Mouse (Mus musculus) common myeloid progenitor, adult 5-6 weeks (primary cell): Measurements from ENCODE around the gene Rrnad1. TPM values are rescaled to one million over a fixed set of nuclear protein-coding genes. Genes with fewer than 3 reads are reported as not detected.
"Not testable (repeated sequence)": the region's sequence is repeated elsewhere in the genome, so short reads cannot be mapped to it uniquely, and the experiment has no call there.

Source experiments
- ATAC-seq: replicated peaks from 2 replicates; pipeline ENCODE4 v1.8.0; 2016; ENCODE audit warnings: low read depth, mild to moderate bottlenecking, moderate TSS enrichment, inconsistent platforms; ENCODE audit not compliant: poor library complexity, severe bottlenecking
- total RNA-seq: library from RNA; stranded (forward); fragments of 200-1000, 187-1606 nt; gene quantifications from 2 replicates; pipeline ENCODE4 v1.2.3, GENCODE M21; 2017

Gene Rrnad1
- total RNA-seq, 1 experiment from 2014 or later = 13.5 TPM

DNA sequence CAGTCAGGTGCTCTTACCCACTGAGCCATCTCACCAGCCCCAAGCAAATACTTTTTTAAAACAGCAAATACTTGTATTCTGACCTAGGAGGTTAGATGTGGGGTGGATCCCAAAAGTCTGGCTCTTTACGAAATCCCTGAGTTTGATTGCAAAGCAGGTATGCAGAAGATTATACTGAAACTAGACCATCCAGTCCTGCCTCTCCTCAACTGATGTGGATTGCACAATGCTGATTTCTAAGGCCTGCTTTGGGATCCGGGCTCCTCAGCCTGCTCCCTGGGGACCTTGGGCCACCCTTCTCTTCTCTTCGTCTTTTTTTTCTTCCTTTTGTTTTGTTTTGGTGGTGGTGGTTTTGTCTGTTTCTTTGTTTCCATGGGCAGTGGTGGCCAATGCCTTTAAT, 39.0 kb downstream of the Rrnad1 start:
- ATAC-seq = no peak

DNA sequence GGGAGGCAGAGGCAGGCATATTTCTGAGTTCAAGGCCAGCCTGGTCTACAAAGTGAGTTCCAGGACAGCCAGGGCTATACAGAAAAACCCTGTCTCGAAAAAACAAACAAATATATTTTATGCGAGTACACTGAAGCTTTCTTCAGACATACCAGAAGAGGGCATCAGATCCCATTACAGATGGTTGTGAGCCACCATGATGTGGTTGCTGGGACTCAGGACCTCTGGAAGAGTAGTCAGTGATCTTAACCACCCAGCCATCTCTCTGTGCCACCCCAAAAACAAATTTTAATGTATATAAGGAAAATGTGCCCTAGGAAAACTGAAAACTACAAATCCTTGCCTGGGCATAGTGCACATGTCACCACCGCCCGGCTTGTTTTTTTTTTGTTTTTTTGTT, 43.1 kb downstream of the Rrnad1 start:
- ATAC-seq = not testable (repeated sequence)

DNA sequence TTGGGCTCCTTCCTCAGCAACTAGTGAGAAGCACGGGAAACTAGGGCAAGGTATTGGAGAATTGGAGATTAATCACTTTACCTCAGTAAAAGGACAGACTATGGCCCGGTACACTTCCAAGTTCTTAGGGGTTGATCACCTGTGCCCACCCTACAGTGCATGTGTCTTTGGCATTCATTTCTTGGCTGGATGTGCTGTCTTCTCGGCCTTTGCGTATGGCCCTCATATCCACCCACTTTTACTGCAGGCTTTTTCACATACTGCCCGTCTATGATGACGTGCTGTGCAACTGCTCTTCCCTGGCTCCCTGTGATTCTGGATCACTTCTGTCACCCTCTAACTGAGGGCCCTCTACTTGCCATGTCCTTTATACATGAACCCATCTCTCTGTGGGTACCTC, 44.1 kb downstream of the Rrnad1 start:
- ATAC-seq = no peak

DNA sequence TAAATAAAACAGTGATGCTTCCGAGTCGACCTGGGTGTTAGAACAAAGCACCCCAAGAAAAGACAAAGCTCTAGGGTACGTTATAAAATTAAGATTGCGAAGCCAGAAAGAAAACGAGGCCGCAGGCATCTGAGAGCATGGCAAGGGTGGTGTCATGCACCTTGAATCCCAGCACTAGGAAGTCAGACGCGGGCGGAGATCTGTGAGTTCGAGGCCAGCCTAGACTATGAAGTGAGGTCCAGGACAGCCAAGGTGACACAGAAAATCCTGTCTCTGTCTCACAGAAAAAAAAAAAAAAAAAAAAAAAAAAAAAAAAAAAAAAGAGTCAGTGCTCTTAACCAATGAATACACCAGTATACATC, 44.5 kb downstream of the Rrnad1 start:
- peak; percentile 5 for ATAC-seq

DNA sequence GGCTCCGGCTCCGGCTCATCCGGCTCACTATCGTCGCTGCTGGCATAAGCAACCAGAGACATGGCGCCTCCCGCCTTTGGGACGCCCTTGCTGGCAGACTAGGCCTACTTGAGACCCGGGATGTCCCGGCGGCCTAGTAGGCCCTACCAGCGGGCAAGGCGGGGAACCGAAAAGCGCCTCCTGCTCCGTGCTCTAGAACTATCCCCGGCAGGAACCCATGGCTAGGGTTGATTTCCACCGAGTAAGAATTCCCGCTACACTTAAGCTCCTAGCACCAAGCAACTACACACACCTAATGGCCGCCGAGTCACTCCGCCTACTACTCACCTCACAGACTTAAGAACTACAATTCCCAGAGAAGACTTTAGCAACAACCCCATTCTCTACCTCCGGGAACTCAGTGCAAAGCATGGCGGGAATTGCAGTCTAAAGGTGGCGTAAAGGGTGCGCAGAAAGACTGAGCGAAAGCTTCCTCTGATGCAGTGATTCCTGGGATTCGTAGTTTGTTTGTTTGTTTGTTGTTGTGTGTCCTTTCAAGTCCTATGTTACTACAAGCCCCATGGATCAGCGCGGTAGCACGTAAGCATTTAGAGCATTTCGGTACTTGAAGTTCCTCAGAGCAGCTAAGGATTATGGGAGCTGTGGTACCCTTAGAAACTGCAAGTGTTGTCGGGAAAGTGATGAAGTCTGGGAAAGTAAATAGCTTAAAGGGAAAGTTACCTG, 45.1 kb downstream of the Rrnad1 start, which contains the start of gene Prcc:
Gene Prcc (minus strand): TSS at position 328 of the 723 bp plus-strand sequence.
- peak; percentile 96 for ATAC-seq

DNA sequence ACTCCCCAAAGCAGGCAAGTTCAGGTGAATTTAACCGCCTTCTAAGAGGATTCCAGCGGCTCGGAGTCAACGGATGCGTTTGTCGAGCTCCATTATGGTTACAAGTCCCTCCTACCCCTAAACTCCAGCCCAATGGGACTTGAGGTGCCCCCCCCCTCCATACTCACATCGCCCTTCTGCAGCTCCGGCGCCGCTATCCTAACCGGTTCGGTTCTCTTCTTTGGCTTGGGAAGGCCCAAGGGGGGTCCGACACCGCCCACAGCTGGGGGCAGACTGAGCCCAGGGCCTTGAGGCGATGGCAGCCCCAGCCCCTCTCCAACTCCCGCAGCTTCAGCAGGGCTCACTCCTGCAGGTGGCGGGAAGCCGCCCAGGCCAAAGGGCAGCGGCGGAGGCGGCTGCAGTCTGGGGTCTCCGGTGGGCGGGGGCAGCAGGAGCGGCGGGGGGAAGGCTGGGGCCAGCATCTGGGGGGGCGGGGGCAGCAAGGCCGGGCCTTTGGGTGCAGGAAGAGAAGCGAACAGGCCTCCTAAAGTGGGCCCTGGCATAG, 45.7 kb downstream of the Rrnad1 start:
- peak; percentile 15; the same call in 1 of the 2 replicates for ATAC-seq

DNA sequence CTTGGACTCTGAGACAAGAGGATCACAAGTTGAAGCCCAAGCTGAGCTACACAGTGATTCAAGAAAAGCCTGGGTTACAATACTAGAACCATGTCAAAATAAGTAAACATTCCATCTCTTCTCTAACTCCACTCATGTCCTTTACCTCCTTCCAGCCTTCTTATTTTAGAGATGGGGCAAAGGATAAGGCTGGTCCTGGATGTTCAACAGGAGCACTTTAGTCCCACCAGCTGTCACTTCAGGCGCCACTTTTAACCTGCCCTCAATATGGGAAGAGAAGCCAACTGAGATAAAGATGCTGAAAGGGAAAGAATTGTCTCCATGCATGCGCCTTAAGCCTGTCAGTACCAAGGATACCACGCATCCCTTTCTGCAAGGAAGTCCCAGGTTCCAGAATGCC, 46.2 kb downstream of the Rrnad1 start:
- ATAC-seq = no peak

DNA sequence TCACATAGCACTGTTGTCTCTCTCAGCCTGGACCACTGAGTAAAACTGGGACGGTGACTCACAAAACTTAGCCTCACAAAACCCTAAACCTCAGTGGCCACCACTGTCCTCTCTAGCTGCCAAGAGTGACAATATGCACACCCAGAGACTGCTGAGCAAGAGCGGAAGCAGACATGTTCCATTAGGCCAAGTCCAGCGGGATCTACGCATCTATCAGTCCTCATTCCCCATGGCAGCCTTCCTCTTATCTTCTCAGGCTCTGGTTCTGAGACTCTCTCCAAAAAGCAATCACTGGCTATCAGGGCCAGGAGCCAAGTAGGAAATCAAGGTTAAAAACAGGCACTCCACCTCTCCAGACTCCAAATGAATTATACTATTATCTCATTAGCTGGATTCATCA, 52.8 kb downstream of the Rrnad1 start:
- no peak for ATAC-seq

Other genes starting within 250 kb of the Rrnad1 start
- 0.23 TPM in 1 of 2 replicates, not detected in the other for gene Lrrc71, start 182.1 kb downstream of the Rrnad1 start, total RNA-seq
- not detected in 2 replicates for gene Ntrk1, start 135.6 kb downstream of the Rrnad1 start, total RNA-seq
- not detected in 2 replicates for gene Insrr, start 133.8 kb downstream of the Rrnad1 start, total RNA-seq
- 6.8 and 9.6 TPM in 2 replicates for gene Pear1, start 106.4 kb downstream of the Rrnad1 start, total RNA-seq
- gene Sh2d2a, start 84.0 kb downstream of the Rrnad1 start, total RNA-seq = 0.59 TPM in 1 of 2 replicates, not detected in the other
- 31.6 and 42.4 TPM in 2 replicates for gene Prcc, start 45.1 kb downstream of the Rrnad1 start, total RNA-seq
- gene Hdgf, start 24.4 kb downstream of the Rrnad1 start, total RNA-seq = 529 and 635 TPM in 2 replicates
- 114 and 121 TPM in 2 replicates for gene Mrpl24, start 11.2 kb downstream of the Rrnad1 start, total RNA-seq
- gene Isg20l2, start 403 bp downstream of the Rrnad1 start, total RNA-seq = 50.2 and 56.6 TPM in 2 replicates
- gene Crabp2, start 17.9 kb upstream of the Rrnad1 start, total RNA-seq = 2.0 TPM in 1 of 2 replicates, not detected in the other
- 0.09 TPM in 1 of 2 replicates, not detected in the other for gene Nes, start 40.4 kb upstream of the Rrnad1 start, total RNA-seq
- not detected in 2 replicates for gene Bcan, start 69.5 kb upstream of the Rrnad1 start, total RNA-seq
- gene Hapln2, start 96.9 kb upstream of the Rrnad1 start, total RNA-seq = not detected in 2 replicates
- 49.9 and 65.8 TPM in 2 replicates for gene Gpatch4, start 112.4 kb upstream of the Rrnad1 start, total RNA-seq
- 29.6 and 33.9 TPM in 2 replicates for gene Naxe, start 127.8 kb upstream of the Rrnad1 start, total RNA-seq
- not detected in 2 replicates for gene Ttc24, start 147.6 kb upstream of the Rrnad1 start, total RNA-seq
- 13.5 and 17.2 TPM in 2 replicates for gene Iqgap3, start 151.3 kb upstream of the Rrnad1 start, total RNA-seq
- 32.2 and 46.4 TPM in 2 replicates for gene Mef2d, start 211.7 kb upstream of the Rrnad1 start, total RNA-seq